Mouse (Mus musculus): ENCODE data around the gene Sphk1.
A peak's percentile ranks its signal among the peaks of the same experiment; 100 is the strongest.

Sphk1 gene

DNA sequence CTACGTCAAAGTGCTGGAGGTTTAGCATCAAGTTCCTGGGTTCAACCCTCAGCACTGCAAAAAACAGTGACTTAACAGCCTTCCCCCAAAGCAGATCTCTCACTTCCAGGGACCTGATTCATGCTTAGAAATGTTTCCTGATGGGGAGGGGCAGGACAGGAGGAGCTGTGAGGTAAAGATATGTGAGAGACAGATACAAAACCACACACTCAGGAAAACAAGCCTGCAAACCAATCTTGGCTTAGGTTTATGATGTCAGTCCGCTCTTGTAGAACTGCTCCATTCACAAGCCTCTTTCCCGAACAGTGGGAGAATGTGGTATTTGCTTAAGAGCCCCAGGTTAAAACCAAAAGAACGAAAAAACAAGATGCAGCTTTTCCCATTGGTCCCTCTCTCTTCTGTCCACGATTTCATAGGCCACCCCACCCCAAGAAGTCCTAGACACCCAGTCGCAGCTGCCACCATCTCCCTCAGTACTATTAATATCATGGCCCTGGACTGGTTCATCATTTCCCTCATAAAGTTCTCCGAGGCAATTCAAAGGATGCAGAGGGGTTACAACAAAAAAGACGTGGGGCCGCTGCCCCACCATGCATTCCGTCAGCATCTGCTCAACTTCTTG is 49.4 kb downstream of the Sphk1 start:
- peak; percentile 53 for DNase-seq (ENCODE audit: low read depth, low spot score)

DNA sequence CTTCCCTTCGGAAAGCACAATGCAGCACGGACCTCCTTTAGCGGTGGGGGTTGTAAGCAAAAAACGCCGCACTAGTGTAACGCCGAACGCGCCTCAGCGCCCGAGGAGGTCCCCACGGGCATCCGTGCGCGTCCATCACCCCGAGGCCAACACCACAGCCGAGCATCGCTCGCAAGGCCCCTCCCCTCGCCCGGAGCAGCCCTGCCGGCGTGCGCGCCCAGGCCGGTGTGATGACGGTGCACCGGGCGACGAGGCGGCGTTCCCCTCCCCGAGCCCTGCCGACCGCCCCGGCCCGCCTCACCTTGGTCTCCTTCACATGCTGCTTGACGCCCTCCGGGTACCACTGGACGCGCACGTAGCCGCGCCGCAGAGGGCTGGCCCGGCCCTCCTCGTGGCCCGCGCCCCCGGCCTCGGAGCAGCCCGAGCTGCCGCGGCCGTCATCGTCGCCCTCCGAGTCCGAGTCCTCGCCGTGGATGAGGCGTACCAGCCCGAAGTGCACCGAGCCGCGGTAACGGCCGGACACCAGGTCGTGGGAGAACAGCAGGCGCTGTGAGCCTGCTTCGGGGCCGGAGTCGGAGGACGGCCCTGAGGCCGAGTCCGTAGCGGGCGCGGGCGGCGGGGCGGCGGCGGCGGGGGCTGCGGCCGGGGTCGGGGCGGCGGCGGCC is 50.1 kb downstream of the Sphk1 start:
- DNase-seq (ENCODE audit: low read depth, low spot score): peak; percentile 50

DNA sequence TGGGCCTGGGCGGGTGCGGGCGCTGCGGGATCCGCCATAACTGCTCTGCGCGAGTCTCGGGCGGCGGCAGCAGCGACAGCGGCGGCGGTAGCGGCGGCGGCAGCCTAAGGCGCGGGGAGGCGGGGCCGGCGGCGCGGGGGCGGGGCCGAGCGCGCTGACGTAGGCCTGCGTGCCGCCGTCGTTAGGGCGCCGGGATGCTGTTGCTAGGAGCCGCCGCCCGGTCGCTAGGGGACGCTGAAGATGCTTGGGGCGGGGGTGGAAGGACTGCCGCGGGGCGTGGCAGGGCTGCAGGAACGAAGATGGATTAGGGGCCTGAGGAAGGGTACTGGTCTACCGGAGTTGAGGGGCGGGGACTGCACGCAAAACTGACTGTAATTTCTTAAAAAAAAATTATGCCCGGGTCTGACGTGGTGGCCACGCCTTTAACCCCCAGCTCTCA is 50.7 kb downstream of the Sphk1 start, which contains the start of gene Ube2o:
TSS of gene Ube2o (minus strand) at position 72 of the 439 bp plus-strand sequence.
- peak; percentile 81 for DNase-seq (ENCODE audit: low read depth, low spot score)

DNA sequence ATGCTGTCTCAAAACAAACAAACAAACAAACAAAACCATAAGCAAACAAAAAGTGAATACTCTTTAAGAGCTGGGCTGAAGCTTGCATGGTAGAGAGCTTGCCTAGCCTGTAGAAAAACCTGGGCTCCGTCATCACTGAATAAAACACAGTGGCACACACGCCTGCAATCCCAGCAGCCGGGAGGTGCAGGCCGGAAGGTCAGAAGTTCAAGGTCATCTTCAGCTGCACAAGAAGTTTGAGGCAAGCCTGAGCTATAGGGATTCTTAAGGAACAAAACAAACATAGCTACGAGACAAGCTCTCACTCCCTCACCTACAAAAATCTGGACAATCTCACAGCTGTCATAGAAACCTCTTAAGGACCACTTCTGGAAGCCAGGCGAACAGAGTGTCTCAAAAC is 55.0 kb downstream of the Sphk1 start:
- no peak for DNase-seq (ENCODE audit: low read depth, low spot score)

All from 3T3-L1 (cell line).